Mouse (Mus musculus) hindbrain, embryonic 11.5 days (tissue): ENCODE measurements around the gene Nupl1. TPM values are rescaled to one million over a fixed set of nuclear protein-coding genes. Genes with fewer than 3 reads are reported as not detected.

Source experiments
- ATAC-seq: fragments of 200-750 bp; cut with Nextera tagmentation; 2 replicates; pipeline ENCODE4 v1.8.0; 2017; ENCODE audit warnings: mild to moderate bottlenecking, moderate TSS enrichment, moderate library complexity; ENCODE audit not compliant: low FRiP score
- DNase-seq: peaks from one replicate; pipeline ENCODE4 v3.0.0-alpha.2; 2015; ENCODE audit warnings: low spot score
- H3K27ac ChIP-seq: fragments of 300-500 bp; sonication (generic); 2 replicates; pipeline ENCODE4 v1.5.1; 2014; ENCODE audit warnings: mild to moderate bottlenecking, low read depth, low read length
- H3K27me3 ChIP-seq: fragments of 300-500 bp; sonication (generic); 2 replicates; pipeline ENCODE4 v1.6.1; 2014; ENCODE audit warnings: mild to moderate bottlenecking, low read length, moderate library complexity, mixed read lengths; ENCODE audit not compliant: control insufficient read depth, insufficient read depth
- H3K36me3 ChIP-seq: fragments of 300-500 bp; sonication (generic); 2 replicates; pipeline ENCODE4 v1.6.1; 2014; ENCODE audit warnings: mild to moderate bottlenecking, low read length, moderate library complexity, mixed read lengths; ENCODE audit not compliant: control insufficient read depth, insufficient read depth
- H3K4me1 ChIP-seq: fragments of 300-500 bp; sonication (generic); replicated peaks from 2 replicates; pipeline ENCODE4 v1.6.1; 2014; ENCODE audit warnings: low read length, mixed read lengths; ENCODE audit not compliant: control insufficient read depth, insufficient read depth
- H3K4me2 ChIP-seq: fragments of 300-500 bp; sonication (generic); replicated peaks from 2 replicates; pipeline ENCODE4 v1.6.1; 2014; ENCODE audit warnings: mild to moderate bottlenecking, low read depth, low read length
- H3K4me3 ChIP-seq: fragments of 300-500 bp; sonication (generic); 2 replicates; pipeline ENCODE4 v1.5.1; 2014; ENCODE audit warnings: low read depth, low read length
- H3K9ac ChIP-seq: fragments of 300-500 bp; sonication (generic); 2 replicates; pipeline ENCODE4 v1.6.1; 2014; ENCODE audit warnings: low read depth, low read length
- H3K9me3 ChIP-seq: fragments of 300-500 bp; sonication (generic); 2 replicates; pipeline ENCODE4 v1.6.1; 2016; ENCODE audit warnings: low read length; ENCODE audit not compliant: control insufficient read depth
- WGBS: fragments of 180-500 bp; shearing (Covaris S2); extraction: QIAGEN DNeasy Blood & Tissue Kit; methylation state at CpG from one replicate; pipeline ENCODE4 v1.1.7; 2014; 5-methylcytosine and 5-hydroxymethylcytosine counted together
- polyA plus RNA-seq: library from polyadenylated mRNA; unstranded; fragments of >200 nt; fragmentation: Nextera tagmentation; extraction: Ambion mirVana; gene quantifications from 2 replicates; pipeline ENCODE4 v1.2.1, GENCODE M21; 2014

Gene Nupl1
- not detected in 2 replicates for polyA plus RNA-seq

DNA sequence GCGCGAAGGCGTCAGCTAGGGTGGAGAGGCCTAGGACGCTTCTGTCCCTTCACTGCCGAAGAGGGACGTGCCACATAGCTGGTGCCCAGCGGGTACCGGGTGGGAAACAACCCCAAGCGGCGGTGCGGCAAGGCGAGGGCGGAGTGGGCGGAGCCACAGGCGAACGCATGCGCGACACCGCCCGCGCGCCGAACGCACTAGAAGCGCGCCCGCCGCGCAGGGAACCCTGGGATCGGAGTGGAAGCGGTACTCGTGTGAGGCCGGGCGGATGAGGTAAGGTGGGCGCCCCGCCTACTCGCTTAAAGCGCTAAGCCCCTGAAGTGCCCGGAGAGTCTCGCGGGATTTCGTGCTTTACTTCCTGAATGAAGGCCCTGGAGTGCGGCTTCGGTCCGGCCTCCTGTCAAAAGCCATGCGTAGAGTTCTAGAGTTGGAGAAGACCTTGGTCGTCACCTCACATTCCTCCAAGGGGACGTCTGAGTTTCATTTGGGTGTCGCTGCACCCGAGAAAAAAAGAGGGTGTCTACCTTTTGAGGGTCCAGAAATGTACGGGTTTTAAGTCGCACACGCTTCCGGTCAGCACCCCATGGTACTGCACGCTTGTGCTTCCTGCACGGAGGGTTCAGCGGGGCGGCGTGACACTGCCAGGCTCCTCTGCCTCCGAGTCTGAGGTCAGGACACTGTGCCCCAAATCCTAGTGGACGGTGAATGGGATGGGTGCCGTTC, at the start of gene Nupl1, which contains the start of gene Gm49336:
Nupl1 (minus strand) TSS at position 151 of the 723 bp plus-strand sequence.
Gm49336 (minus strand) TSS at position 227 of the 723 bp plus-strand sequence.
- H3K4me3 ChIP-seq, result peak within 1 kb of the TSS; percentile 83

DNA sequence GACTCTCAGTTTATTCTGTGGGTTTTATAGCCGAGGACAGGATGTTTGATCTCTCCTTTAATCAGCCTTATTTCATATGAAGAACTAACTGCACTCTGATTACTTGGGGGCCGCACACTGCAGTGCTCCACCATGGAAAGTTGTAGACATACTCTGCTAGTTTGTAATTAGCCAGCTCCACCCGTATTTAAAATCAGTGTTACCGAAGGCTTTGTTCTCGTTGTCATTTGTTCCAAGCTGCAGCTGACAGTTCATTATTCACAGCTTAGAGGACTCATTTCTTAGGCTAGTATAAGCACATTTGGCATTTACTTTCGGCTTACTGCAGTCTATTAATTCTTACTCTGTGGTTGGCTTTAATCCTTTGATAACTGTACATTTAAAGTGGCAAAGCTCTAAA, 49.8 kb upstream of the Nupl1 start:
- ATAC-seq (no peak), DNase-seq (no peak)
- WGBS, result 64% methylated on average over 6 of the region's 6 CpGs
- Histone ChIP-seq H3K9ac (no peak overlapping the region), H3K4me2 (no peak overlapping the region), H3K4me1 (no peaks in the 10 kb centered on the region), H3K4me3 (no peak overlapping the region), H3K27me3 (no peaks in the 10 kb centered on the region), H3K27ac (no peak overlapping the region), H3K36me3 (no peaks in the 10 kb centered on the region), H3K9me3 (no peaks in the 10 kb centered on the region)

More for the DNA sequence above, at the start of gene Nupl1, which contains the start of gene Gm49336:
- Histone ChIP-seq H3K4me2 (peak within 1 kb of the TSS; percentile 87), H3K9me3 (no peaks in the 10 kb centered on the region), H3K27me3 (no peaks in the 10 kb centered on the region), H3K4me1 (0 out of 2 replicates have a peak, but pooled peaks cover 4% of the 10 kb centered on the region), H3K27ac (peak within 1 kb of the TSS; percentile 85), H3K36me3 (no peaks in the 10 kb centered on the region), H3K9ac (peak within 1 kb of the TSS; percentile 87)
- ATAC-seq (peak; percentile 100), DNase-seq (peak; percentile 99)
- WGBS, result under 1% methylated on average over 62 of the region's 62 CpGs

DNA sequence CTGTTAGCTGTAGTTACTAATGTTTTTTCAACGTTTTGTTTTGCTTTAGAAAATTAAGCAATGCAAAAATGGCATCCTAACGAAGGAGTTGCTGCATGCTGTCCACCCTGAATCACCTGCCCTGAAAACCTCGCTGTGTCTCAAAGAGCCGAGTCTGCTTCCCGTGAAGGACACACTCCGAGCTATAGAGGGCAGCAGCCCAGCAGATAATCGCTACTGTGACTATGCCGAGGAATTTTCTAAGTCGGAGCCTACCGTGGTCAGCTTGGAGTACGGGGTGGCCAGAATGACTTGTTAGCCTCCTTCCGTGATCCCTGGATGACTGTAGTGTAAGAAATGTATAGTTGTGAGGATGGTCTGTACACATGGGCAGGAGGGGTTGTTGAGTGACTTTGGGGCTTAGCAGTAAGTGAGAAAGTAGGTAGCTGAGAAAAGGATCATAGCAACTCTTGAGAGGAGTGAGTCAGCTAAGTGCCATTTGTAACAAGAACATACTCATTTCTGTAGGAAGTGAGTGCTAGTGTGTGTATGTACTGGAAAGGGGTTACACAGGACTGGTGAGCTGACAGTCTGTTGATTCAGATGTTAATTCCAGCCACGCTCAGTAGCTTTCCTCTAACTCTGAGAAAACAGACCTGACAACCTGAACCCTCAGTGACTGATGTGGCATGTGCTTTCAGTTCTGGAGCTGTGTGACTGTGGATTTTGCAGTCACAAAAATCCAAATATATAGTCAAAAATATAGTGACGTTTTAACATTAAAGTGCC, 49.2 kb upstream of the Nupl1 start:
- Histone ChIP-seq H3K9me3 (no peaks in the 10 kb centered on the region), H3K4me3 (no peak overlapping the region), H3K9ac (no peak overlapping the region), H3K4me2 (no peak overlapping the region), H3K27me3 (no peaks in the 10 kb centered on the region), H3K4me1 (no peaks in the 10 kb centered on the region), H3K27ac (0 out of 2 replicates have a peak overlapping the region, but pooled peaks have one; percentile 4), H3K36me3 (no peaks in the 10 kb centered on the region)
- 67% methylated on average over 14 of the region's 14 CpGs for WGBS
- ATAC-seq, result no peak
- DNase-seq, result peak; percentile 12

DNA sequence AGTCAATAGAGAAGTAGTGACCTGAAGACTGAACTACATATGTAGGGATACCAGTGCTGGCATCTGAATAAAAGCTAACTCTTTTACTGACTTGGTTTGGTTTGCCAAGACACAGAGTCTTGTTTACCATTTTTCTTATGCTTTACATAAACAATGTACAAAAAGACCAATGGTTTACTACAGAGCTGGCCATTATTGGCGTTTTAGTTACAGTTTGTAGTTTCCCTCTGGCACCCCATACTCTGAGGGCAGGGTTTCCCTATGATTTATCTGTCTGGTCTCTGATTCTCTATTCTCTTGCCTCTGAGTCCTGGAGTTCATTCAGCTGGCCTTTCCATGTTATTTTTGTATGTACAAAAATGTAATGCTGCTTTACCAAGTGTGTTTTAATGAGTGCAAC, 44.3 kb upstream of the Nupl1 start:
- Histone ChIP-seq H3K4me2 (no peak overlapping the region), H3K4me3 (no peak overlapping the region), H3K9ac (no peak overlapping the region), H3K27me3 (no peaks in the 10 kb centered on the region), H3K36me3 (no peaks in the 10 kb centered on the region), H3K9me3 (no peaks in the 10 kb centered on the region), H3K27ac (no peak overlapping the region), H3K4me1 (no peaks in the 10 kb centered on the region)
- 86% methylated on average over 1 of the region's 1 CpGs for WGBS
- DNase-seq, result no peak
- no peak for ATAC-seq

DNA sequence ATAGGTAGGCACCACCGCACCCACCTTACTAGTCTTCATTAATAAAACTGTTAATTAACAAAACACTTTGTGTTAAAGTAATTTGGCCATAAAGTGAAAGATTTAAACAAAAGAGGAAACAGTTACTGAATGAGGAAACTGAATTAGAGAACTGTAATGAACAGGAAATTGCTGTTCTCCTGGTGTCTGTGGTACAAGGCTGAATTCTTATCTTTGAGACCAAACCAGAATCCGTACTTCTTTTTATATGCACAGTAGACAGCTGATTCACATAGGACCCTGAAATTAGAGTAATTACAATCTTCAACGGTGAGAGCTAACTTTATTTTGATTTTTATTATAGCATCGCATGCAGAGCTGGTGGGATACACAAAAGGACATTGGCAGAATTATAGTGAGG, 39.1 kb upstream of the Nupl1 start:
- Histone ChIP-seq H3K9ac (no peak overlapping the region), H3K9me3 (no peaks in the 10 kb centered on the region), H3K27ac (no peak overlapping the region), H3K4me2 (no peak overlapping the region), H3K36me3 (no peaks in the 10 kb centered on the region), H3K4me1 (no peaks in the 10 kb centered on the region), H3K4me3 (no peak overlapping the region), H3K27me3 (no peaks in the 10 kb centered on the region)
- no peak for ATAC-seq
- no peak for DNase-seq
- 93% methylated on average over 4 of the region's 4 CpGs for WGBS

DNA sequence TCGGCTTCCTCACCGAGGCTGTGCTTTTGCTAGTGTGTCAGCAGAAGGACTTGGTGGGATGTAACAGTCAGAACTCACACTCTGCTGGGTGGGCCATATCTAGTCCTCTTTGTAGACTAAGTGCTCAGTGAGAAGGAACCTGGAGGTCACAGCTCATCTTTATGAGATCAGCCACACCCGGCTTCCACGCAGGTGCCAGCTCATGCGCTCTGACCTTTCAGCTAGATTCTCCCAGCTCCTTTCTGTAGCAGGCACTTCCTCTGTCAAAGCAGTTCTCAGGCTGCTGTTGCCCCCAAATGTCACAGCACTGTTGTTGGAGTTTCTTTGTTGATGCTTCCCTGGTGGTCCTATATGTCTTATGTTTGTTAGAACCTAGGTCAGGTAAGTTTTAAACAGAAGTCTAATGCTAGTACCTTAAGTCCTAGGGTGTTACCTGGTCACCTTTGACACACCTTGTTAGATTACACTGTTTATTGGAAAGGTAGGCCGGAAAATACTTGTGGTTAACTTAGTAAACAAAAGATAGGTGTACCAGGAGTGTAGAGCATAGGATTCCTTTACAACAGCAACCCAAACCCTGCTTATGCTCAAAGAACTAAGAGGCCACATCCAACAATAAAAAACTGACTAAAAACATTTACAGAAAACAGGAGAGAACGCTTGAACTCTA, 35.1 kb upstream of the Nupl1 start:
- DNase-seq (no peak), ATAC-seq (no peak)
- H3K4me1 ChIP-seq, result no peaks in the 10 kb centered on the region
- no peaks in the 10 kb centered on the region for H3K9me3 ChIP-seq
- no peak overlapping the region for H3K4me3 ChIP-seq
- H3K27me3 ChIP-seq, result no peaks in the 10 kb centered on the region
- H3K27ac ChIP-seq, result no peak overlapping the region
- H3K36me3 ChIP-seq, result no peaks in the 10 kb centered on the region
- no peak overlapping the region for H3K4me2 ChIP-seq
- no peak overlapping the region for H3K9ac ChIP-seq
- WGBS, result 89% methylated on average over 7 of the region's 7 CpGs

DNA sequence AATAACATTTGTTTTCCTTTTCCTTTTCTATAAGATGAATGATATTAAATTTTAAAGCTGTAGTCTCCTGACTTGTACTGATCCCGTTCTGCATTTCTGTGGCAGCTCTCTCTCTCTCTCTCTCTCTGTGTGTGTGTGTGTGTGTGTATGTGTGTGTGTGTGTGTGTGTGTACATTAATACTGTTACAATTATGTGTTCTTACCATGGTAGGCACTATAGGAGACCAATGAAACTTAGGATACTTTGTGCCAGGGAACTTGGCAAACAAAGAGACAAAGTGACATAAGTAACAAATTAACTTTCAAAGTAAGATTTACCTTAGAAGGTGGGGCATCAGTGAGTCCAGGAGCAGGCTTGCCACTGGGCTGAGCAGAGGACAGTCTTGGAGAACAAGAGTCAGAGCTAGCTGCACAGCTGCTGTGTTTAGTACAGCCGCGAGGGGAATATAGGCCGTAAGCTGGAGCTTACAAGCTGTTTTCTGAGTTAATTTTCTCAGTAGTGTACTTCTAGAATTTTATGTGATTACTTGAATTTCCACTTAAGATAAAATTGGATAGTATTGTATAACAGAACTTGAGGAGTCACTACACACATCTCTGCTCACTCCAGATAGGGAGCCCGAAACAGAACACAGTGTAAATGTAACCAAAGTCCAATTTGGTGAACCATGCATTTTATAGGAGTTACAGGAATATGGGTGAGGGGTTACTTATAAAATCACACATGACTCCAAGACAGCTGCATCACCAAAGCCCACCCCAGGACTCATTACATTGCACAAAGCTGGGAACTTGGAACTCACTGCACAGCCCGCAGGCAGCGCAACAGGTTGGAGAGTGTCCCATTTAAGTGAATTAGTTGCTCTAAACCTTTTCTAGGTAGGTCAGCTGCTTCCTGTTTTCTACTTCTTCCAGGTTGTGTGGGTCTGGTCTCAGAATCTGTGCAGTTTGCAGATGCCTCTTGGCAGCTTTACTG, 24.4 kb upstream of the Nupl1 start:
- WGBS, result 95% methylated on average over 7 of the region's 7 CpGs
- no peak for DNase-seq
- Histone ChIP-seq H3K9ac (no peak overlapping the region), H3K9me3 (no peaks in the 10 kb centered on the region), H3K27ac (no peak overlapping the region), H3K4me2 (no peak overlapping the region), H3K4me3 (no peak overlapping the region), H3K4me1 (no peaks in the 10 kb centered on the region), H3K36me3 (no peaks in the 10 kb centered on the region), H3K27me3 (no peaks in the 10 kb centered on the region)
- ATAC-seq, result no peak

DNA sequence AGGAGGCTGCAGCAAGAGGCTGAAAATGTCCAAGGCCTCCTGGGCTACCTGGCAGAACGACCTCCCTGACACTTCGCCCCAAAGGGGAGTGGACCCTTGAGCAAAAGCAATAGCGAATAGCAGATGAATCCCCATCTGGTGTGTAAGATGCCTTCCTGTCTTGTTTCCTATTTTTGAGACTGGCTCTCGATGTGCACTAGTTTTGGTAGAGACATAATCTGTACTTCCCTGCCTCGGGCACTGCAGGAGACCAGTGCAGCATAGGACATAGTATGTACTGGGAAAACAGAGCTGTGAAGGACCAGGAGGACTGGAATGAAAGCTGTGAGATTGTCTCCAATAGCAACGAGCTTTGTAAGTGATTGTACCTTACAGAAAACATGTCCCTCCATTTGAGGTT, 22.1 kb upstream of the Nupl1 start:
- no peak overlapping the region for H3K4me3 ChIP-seq
- no peak overlapping the region for H3K9ac ChIP-seq
- no peaks in the 10 kb centered on the region for H3K36me3 ChIP-seq
- ATAC-seq (no peak), DNase-seq (no peak)
- 79% methylated on average over 6 of the region's 6 CpGs for WGBS
- H3K4me2 ChIP-seq, result no peak overlapping the region
- H3K27ac ChIP-seq, result no peak overlapping the region
- H3K9me3 ChIP-seq, result no peaks in the 10 kb centered on the region
- no peaks in the 10 kb centered on the region for H3K4me1 ChIP-seq
- no peaks in the 10 kb centered on the region for H3K27me3 ChIP-seq
